Mouse (Mus musculus) hindbrain, embryonic 14.5 days (tissue): ENCODE results near the gene Cabp4. TPM values are rescaled to one million over a fixed set of nuclear protein-coding genes. Genes with fewer than 3 reads are reported as not detected.

Experiments used
- ATAC-seq: fragments of 200-750 bp; cut with Nextera tagmentation; 2 replicates; pipeline ENCODE4 v1.8.0; 2017; ENCODE audit warnings: moderate number of reproducible peaks, mild to moderate bottlenecking, moderate TSS enrichment, moderate library complexity; ENCODE audit not compliant: low FRiP score
- DNase-seq: peaks from one replicate; pipeline ENCODE4 v3.0.0-alpha.2; 2015; ENCODE audit warnings: low spot score
- H3K27ac ChIP-seq: fragments of 300-500 bp; sonication (generic); 2 replicates; pipeline ENCODE4 v1.5.1; 2014; ENCODE audit warnings: mild to moderate bottlenecking, moderate library complexity
- H3K27me3 ChIP-seq: fragments of 300-500 bp; sonication (generic); 2 replicates; pipeline ENCODE4 v1.6.1; 2014; ENCODE audit warnings: mild to moderate bottlenecking, low read length, mixed read lengths; ENCODE audit not compliant: control insufficient read depth, insufficient read depth
- H3K36me3 ChIP-seq: fragments of 300-500 bp; sonication (generic); replicated peaks from 2 replicates; pipeline ENCODE4 v1.6.1; 2014; ENCODE audit not compliant: control insufficient read depth, insufficient read depth
- H3K4me1 ChIP-seq: fragments of 300-500 bp; sonication (generic); replicated peaks from 2 replicates; pipeline ENCODE4 v1.6.1; 2014; ENCODE audit warnings: antibody characterized with exemption, low read length, mixed read lengths; ENCODE audit not compliant: control insufficient read depth, insufficient read depth
- H3K4me2 ChIP-seq: fragments of 300-500 bp; sonication (generic); replicated peaks from 2 replicates; pipeline ENCODE4 v1.6.1; 2014; ENCODE audit warnings: mild to moderate bottlenecking, moderate library complexity
- H3K4me3 ChIP-seq: fragments of 300-500 bp; sonication (generic); replicated peaks from 2 replicates; pipeline ENCODE4 v1.5.1; 2014; ENCODE audit warnings: mild to moderate bottlenecking, low read length
- H3K9ac ChIP-seq: fragments of 300-500 bp; sonication (generic); 2 replicates; pipeline ENCODE4 v1.6.1; 2014
- H3K9me3 ChIP-seq: fragments of 300-500 bp; sonication (generic); 2 replicates; pipeline ENCODE4 v1.6.1; 2016; ENCODE audit warnings: low read length; ENCODE audit not compliant: control insufficient read depth
- WGBS: fragments of 180-500 bp; shearing (Covaris S2); extraction: QIAGEN DNeasy Blood & Tissue Kit; methylation state at CpG from one replicate; pipeline ENCODE4 v1.1.7; 2014; 5-methylcytosine and 5-hydroxymethylcytosine counted together
- polyA plus RNA-seq: library from polyadenylated mRNA; unstranded; fragments of >200 nt; fragmentation: Nextera tagmentation; extraction: Ambion mirVana; gene quantifications from 2 replicates; pipeline ENCODE4 v1.2.1, GENCODE M21; 2014

The Cabp4 gene
- polyA plus RNA-seq, 1 experiment from 2014 or later: 0.11 TPM

DNA sequence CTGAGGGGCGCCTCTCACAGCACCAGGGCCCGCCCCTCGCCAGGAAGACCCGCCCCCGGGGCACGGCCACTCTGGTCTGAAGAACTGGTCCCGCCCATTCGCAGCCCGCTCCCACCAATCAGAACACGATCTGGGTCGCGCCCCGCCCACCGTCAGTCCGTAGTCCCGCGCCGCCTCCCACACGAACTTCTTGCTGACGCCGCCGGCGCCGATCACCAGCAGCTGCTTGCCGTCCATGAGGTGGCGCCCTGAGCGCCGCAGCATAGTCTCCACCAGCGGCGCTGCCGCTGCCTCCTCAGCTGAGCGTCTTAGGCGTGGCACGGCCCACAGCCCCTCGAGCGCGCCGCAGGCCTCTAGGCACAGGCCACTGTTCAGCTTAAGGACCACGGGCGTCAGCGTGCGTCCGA lies 25.5 kb upstream of the Cabp4 start:
- DNase-seq (peak; percentile 98), ATAC-seq (peak; percentile 94)
- Histone ChIP-seq H3K4me2 (peak overlapping the region; percentile 73), H3K4me3 (peak overlapping the region; percentile 37), H3K27me3 (no peaks in the 10 kb centered on the region), H3K4me1 (peaks cover 6% of the 10 kb centered on the region; the same call in 1 of the 2 replicates), H3K9me3 (no peaks in the 10 kb centered on the region), H3K27ac (peak overlapping the region; percentile 91), H3K9ac (peak overlapping the region; percentile 77), H3K36me3 (no peaks in the 10 kb centered on the region)
- 1% methylated on average over 43 of the region's 43 CpGs for WGBS

GRCm38 (mm10) chr19:4166678-4167476 lies 23.0 kb upstream of the Cabp4 start:
- DNase-seq (no peak), ATAC-seq (no peak)
- 69% methylated on average over 9 of the region's 9 CpGs for WGBS
- no peak overlapping the region for H3K27ac ChIP-seq
- 0 out of 2 replicates have a peak, but pooled peaks cover under 1% of the 10 kb centered on the region for H3K36me3 ChIP-seq
- H3K4me3 ChIP-seq: no peak overlapping the region
- H3K27me3 ChIP-seq: no peaks in the 10 kb centered on the region
- no peak overlapping the region for H3K4me2 ChIP-seq
- no peak overlapping the region for H3K9ac ChIP-seq
- no peaks in the 10 kb centered on the region for H3K9me3 ChIP-seq
- peaks cover 15% of the 10 kb centered on the region for H3K4me1 ChIP-seq

DNA sequence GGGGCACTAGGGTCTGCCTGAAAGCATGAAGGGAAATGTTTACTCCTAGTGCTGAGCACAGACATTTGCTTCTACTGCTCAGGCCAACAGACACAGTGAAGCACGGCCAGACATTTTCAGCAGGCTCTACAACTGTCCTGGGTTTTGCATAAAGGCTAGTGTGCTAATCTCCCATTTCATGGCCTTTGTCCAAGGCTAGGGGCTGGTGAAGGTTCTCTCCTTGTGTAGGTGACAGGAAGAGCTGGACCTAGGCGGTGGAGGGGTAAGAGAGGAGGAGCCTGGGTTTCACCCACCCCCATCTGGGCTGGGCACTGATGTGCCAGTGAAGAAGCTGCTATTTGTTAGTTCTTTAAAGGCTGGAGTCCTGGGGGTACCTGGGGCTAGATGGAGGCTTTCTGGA lies 20.9 kb upstream of the Cabp4 start:
- DNase-seq (no peak), ATAC-seq (no peak)
- H3K4me3 ChIP-seq: no peak overlapping the region
- peaks cover 16% of the 10 kb centered on the region for H3K36me3 ChIP-seq
- no peaks in the 10 kb centered on the region for H3K9me3 ChIP-seq
- H3K9ac ChIP-seq: no peak overlapping the region
- peaks cover 9% of the 10 kb centered on the region; the same call in 1 of the 2 replicates for H3K4me1 ChIP-seq
- H3K27ac ChIP-seq: no peak overlapping the region
- H3K4me2 ChIP-seq: no peak overlapping the region
- H3K27me3 ChIP-seq: no peaks in the 10 kb centered on the region
- whole genome bisulfite sequencing: 81% methylated on average over 2 of the region's 2 CpGs

DNA sequence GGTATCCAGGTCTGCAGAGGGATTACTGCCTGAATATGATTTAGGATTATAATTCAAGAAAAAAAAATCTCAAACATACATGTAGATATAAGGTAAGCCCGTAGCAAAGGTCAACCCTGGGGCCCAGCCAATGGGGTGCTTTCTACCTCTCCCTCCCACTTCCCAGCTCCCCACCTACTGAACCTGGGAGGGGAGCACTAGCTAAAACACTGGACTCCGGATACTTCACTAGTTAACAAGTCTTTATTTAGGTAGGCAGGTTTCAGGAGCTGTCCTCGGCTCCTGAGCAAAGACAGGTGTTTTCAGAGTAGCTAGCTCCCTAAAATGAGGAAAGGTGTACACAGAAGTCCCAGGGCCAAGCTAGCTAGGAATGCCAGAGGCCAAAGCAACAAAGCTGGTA lies 20.3 kb upstream of the Cabp4 start:
- WGBS: 89% methylated on average over 3 of the region's 3 CpGs
- Histone ChIP-seq H3K4me2 (peak overlapping the region; percentile 91; the same call in 1 of the 2 replicates), H3K27me3 (no peaks in the 10 kb centered on the region), H3K4me1 (peaks cover 9% of the 10 kb centered on the region; the same call in 1 of the 2 replicates), H3K9ac (peak overlapping the region; percentile 74; the same call in 1 of the 2 replicates), H3K36me3 (peaks cover 22% of the 10 kb centered on the region), H3K4me3 (no peak overlapping the region), H3K9me3 (no peaks in the 10 kb centered on the region), H3K27ac (no peak overlapping the region)
- ATAC-seq (no peak), DNase-seq (no peak)

GRCm38 (mm10) chr19:4163543-4163887 lies 19.7 kb upstream of the Cabp4 start:
- Histone ChIP-seq H3K9me3 (no peaks in the 10 kb centered on the region), H3K4me3 (peak overlapping the region; percentile 57), H3K4me1 (peaks cover 9% of the 10 kb centered on the region; the same call in 1 of the 2 replicates), H3K36me3 (peaks cover 28% of the 10 kb centered on the region), H3K9ac (peak overlapping the region; percentile 74), H3K4me2 (peak overlapping the region; percentile 91), H3K27ac (peak overlapping the region; percentile 88), H3K27me3 (no peaks in the 10 kb centered on the region)
- no peak for DNase-seq
- 30% methylated on average over 4 of the region's 4 CpGs for WGBS
- no peak for ATAC-seq

DNA sequence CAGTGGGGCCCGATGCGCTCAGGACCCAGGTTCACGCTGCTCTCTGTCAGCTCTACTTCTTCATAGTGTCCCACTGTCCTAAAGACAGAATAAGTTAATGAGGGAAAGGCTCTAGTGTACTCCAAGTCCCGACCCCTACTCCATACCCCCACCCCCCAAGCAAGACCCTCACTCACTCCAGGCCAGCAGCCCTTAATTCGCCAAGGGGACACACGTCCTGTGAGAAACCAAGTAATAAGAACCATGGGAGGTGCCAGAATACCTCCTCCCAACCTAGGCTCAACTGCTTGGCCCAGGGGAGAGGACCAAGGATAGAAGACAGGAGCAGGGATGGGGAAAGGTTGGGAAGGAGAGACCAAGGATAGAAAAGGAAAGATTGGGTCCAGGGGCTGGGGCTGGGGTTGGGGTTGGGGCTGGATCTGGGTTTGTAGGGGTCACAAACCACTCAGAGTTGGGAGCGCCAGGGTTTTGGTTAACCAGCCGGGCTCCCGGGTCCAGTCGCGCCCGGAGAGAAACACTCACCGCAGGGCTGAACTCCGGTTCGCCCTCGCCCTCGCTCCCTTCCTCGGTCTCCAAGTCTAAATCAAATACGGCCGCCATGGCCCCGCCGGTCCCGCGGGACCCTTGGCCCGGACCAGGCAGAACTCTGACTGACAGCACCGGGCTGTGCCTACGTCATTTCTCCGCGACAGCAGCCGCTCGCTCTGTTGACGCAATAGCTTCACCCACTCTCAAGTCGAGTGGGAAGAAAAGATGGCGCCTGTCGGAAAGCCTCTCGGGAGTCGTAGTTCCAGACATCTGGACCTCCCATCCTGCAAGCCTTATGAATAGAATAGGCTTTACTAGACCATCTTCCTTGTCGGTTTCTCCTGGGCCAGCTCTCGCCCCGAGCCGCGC lies 19.1 kb upstream of the Cabp4 start, which contains the start of gene Rps6kb2:
TSS of gene Rps6kb2 (minus strand) at position 709 of the 897 bp plus-strand sequence.
- Histone ChIP-seq H3K4me1 (peaks cover 9% of the 10 kb centered on the region; the same call in 1 of the 2 replicates), H3K9me3 (no peaks in the 10 kb centered on the region), H3K4me2 (peak within 1 kb of the TSS; percentile 91), H3K27ac (peak within 1 kb of the TSS; percentile 88), H3K27me3 (no peaks in the 10 kb centered on the region), H3K9ac (peak within 1 kb of the TSS; percentile 74), H3K4me3 (peak within 1 kb of the TSS; percentile 57), H3K36me3 (peaks cover 34% of the 10 kb centered on the region)
- ATAC-seq: peak; percentile 87
- peak; percentile 99 for DNase-seq
- whole genome bisulfite sequencing: 6% methylated on average over 42 of the region's 42 CpGs

DNA sequence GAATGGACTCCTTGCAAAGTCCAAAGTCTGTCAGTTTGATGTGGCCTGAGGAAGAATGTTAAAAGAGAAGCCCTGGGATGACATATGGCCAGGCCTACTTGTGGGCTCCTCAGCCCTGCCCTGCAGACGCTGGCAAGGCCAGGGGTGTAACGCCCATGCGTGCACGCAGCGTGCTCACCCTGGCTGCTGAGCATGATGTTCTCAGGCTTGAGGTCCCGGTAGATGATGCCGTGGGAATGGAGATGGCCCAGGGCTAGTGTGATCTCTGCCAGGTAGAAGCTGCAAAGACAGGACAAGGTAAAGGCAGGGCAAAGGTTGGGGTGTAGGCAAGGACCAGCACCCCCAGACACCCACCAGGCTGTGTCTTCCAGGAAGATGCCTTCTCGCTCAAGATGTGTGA lies 15.2 kb upstream of the Cabp4 start:
- DNase-seq (no peak), ATAC-seq (no peak)
- H3K4me3 ChIP-seq: no peak overlapping the region
- no peaks in the 10 kb centered on the region for H3K27me3 ChIP-seq
- no peak overlapping the region for H3K4me2 ChIP-seq
- WGBS: 99% methylated on average over 8 of the region's 8 CpGs
- H3K36me3 ChIP-seq: peaks cover 60% of the 10 kb centered on the region
- 0 out of 2 replicates have a peak overlapping the region, but pooled peaks have one; percentile 3 for H3K9ac ChIP-seq
- no peaks in the 10 kb centered on the region for H3K9me3 ChIP-seq
- H3K27ac ChIP-seq: no peak overlapping the region
- H3K4me1 ChIP-seq: peaks cover 9% of the 10 kb centered on the region; the same call in 1 of the 2 replicates

DNA sequence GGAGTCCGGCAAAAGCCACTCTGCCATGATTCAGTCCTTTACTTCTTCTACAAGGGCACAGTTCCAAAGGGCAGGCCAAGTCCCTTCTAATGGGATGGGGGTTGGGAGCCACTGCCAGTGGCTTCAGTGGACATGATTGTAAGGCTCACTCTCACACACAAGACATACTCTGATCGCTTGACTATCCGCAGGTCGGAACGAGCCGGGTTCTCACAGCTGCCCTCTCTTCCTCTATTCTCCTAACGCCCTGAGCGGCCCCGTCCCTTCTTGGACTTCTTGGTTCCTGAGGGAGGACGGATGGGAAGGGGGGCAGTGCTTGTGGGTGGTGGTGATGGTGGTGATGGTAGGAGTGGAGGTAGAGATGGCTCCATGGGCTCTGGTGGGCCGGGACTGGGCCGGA lies 12.9 kb upstream of the Cabp4 start:
- Histone ChIP-seq H3K4me1 (no peaks in the 10 kb centered on the region), H3K4me3 (no peak overlapping the region), H3K4me2 (no peak overlapping the region), H3K9ac (no peak overlapping the region), H3K9me3 (no peaks in the 10 kb centered on the region), H3K27me3 (no peaks in the 10 kb centered on the region), H3K27ac (no peak overlapping the region), H3K36me3 (peaks cover 80% of the 10 kb centered on the region)
- no peak for DNase-seq
- WGBS: 92% methylated on average over 12 of the region's 12 CpGs
- no peak for ATAC-seq

DNA sequence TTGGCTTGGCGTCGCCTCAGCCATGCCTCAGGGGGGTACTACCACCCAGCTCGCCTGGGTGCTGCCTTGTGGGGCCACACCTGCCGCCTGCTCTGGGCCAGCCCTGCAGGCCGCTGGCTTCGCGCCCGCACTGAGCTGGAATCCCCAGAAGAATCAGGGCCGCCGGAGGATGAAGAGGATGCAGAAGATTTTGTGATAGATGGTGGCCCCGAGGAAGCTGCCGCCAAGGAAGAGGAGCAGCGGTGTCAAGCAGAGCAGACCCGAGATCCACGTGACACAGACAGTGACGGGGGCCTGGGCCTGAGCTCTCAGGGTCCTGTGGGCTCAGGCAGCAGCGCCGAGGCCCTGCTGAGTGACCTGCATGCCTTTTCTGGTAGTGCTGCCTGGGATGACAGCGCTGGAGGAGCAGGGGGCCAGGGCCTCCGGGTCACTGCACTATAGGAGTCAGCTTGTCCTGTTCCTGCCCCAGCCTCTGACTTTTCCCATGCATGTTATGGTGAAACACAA lies 12.3 kb upstream of the Cabp4 start:
- H3K27ac ChIP-seq: no peak overlapping the region
- no peak overlapping the region for H3K9ac ChIP-seq
- H3K4me1 ChIP-seq: no peaks in the 10 kb centered on the region
- 66% methylated on average over 20 of the region's 20 CpGs for WGBS
- H3K27me3 ChIP-seq: no peaks in the 10 kb centered on the region
- H3K36me3 ChIP-seq: peaks cover 78% of the 10 kb centered on the region
- no peak for DNase-seq
- no peak for ATAC-seq
- H3K9me3 ChIP-seq: no peaks in the 10 kb centered on the region
- H3K4me2 ChIP-seq: no peak overlapping the region
- H3K4me3 ChIP-seq: no peak overlapping the region
